Mouse (Mus musculus) lung, postnatal 4 days (tissue): ENCODE measurements at regions not wholly inside any gene's neighbourhood (a gene's known extent, or its start where the extent isn't known, plus 50 kb on each side); places are given as distances from the start of the nearest gene placed in this dataset.

Experiments
- DNase-seq, 2 experiments: peaks; one replicate each; pipeline ENCODE4 v3.0.0; 2021

DNA sequence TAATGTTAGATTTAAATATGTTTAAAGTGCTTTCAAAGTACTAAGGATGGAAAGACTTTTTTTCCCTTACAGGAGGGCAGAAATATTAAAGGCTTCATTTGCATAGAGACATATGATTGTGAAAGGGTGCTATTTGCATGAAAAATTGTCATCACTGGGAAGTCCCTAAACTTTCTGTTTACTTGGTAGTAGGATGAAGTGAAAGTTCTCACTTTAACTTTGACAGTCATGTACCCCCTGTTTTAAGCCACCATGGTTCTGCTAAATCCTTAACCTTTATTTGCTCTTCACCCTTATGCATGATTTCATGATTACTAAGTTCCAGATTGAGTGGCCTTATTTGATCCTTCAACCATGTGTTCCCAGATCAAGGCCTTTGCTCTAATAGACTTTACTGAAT, 132.6 kb upstream of the Egfl6 start:
- no peak for DNase-seq

DNA sequence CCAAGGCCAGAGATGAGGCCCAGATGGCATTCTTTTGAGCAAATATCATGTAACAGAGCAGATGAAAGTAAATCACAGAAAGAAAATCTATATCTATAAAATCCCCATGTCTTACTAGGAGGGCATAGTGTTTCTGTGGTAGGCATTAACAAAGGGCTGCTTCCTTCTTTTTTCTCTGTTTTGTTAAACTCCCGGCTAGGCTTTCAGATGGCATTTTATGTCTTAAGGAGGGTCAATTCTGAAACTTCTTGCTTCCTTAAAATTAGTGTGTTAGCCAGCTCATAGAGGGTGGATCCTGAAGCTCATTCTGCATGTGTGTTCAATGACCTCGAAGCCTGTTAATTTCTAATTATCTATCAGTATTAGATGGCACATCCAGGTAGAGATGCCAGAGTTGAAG, 123.8 kb upstream of the Egfl6 start:
- DNase-seq, result no peak

DNA sequence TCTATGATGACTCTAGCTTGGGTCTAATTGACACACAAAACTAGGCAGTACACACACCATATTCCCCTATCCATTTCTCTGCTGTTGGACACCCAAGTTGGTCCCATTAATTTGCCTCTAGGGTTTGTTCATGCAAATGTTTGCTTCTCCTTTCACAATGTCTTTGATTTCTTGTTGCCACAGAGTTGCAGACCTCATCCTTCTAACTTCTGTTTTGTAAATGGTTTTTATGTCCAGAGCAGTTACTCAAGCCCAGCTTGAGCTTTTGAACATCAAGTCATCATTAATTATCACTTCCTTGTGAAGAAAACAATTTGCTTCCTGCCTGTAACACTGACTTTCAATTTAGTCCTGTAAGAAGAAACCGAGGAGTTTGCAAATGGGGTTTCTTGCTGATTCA, 122.6 kb upstream of the Egfl6 start:
- no peak for DNase-seq

DNA sequence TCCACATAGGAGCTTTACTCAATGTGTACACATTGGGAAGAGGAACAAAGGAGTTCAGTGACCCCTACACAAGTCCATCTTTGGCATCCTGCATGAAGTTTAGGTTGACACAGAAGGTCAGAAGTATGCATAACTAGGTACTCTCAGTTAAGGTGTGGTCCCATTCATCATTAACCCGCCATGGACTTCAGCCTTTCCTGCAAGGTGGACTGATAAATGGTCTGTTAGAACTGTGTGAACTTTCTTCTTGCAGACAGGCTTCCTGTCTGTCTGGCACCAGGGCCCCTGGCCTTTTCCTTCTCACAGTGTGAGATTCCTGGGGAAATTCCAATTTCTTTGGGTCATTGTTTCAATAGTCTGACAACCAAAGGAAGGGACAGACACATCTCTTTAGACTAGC, 121.5 kb upstream of the Egfl6 start:
- no peak for DNase-seq

DNA sequence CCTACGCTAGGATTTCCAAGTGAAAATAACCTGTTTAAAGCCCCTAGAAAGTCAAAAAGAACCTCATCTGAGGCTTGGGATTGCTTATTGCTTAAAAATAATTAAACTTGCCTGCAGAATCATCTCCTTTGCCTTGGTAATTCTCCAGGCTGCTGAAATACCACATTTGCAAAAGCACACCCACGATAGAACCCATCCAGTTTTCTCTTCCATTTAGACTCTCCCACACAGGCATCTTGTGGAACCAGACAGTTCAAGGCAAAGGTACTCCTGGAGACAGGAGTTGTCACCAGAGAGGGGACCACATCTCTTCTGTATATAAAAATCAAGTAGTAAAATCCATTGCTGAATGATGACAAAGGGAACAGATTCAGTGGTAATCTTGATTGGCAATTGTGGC, 118.8 kb upstream of the Egfl6 start:
- no peak for DNase-seq

- DNase-seq, result no peak
Observed at GRCm38 (mm10) chrX:166694219-166694618, 108.7 kb upstream of the Egfl6 start.

DNA sequence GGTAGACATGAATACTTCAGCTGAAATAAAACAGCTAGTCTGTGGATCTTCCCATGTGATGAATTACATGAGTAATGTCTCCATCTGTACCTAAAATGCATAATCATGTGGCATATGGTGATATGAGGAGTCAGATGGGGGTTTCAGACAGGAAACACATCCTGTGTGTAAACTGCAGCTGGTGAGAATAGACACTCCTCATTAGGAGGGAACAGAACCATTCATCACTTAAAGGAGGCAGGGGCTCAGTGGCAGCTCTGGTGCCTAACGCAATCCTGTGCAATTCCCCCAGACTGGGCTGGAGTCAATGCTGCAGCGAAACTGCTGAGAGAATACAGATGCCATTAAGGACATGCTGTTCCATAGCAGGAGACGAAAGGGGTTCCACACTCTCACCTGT, 103.3 kb upstream of the Egfl6 start:
- no peak for DNase-seq

- DNase-seq, result no peak
Observed at GRCm38 (mm10) chrX:166673404-166673803, 87.9 kb upstream of the Egfl6 start.

GRCm38 (mm10) chrX:166672617-166673016, 87.1 kb upstream of the Egfl6 start:
- no peak for DNase-seq

GRCm38 (mm10) chrX:166671853-166672252, 86.3 kb upstream of the Egfl6 start:
- DNase-seq, result no peak

- no peak for DNase-seq
Observed at GRCm38 (mm10) chrX:166666304-166666703, 80.8 kb upstream of the Egfl6 start.

DNA sequence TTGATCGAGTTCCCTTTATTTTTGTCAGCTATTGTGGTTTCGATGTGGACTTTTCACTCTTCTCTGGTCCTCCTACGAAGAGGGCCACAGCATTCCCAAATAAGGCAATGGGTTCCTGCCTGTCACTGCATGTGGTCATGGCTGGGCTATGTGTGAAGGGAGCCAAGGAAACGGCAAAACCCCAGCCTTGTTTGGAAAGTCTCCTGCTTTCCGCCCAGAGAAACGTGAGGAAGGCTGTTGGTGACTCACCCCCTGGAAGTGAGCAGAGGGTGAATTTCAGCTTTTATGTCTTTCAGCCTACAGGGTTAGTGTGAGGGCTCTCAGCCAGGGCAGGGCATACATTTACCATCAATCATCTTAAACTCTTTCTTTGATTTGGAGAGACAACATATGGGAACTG, 76.3 kb upstream of the Egfl6 start:
- peak; percentile 65 to 70 for DNase-seq

- peak; percentile 49 to 58 for DNase-seq
Observed at GRCm38 (mm10) chrX:166661043-166661718, 75.7 kb upstream of the Egfl6 start.

GRCm38 (mm10) chrX:166660715-166661042, 75.2 kb upstream of the Egfl6 start:
- peak in 1 of 2 experiments; percentile 79 for DNase-seq

DNA sequence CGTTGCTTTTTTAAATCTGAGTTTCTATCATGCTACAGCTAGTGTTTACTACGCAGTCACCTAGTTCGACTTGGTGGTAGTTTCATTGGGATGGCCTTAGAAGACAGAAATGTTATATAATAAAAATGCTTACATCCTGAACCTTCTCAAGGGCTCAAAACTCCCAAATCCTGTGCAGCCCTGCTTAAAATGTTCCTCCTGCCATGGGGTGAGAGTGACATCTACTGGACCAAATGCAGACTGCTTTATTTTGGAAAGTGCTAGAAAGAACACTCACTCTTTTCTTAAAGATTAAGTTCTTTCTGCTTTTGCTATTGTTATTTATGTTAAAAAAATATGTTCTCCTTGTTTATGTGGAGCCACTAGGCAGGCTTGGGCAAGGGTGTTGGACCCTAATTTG, 66.9 kb upstream of the Egfl6 start:
- DNase-seq, result peak in 1 of 2 experiments; percentile 54

GRCm38 (mm10) chrX:166645713-166646112, 60.2 kb upstream of the Egfl6 start:
- DNase-seq, result no peak

DNA sequence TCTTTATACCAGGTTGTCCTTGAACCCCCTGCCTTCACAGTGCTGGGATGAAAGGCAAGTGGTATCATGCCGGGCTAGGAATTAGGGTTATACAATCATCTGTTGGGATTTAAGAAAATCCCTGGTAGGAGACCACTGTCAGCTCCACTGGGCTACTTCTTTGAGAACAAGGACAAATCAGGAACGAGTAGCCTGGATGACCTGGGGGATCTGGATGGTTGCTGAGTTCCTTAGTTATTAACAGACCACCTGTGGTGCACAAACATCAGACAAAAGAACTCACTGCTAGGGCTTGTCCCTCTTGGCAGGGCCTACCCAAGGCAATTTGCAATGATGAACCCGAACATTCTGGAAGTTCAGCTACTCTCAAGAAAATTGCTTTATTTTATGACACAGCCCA, 55.7 kb upstream of the Egfl6 start:
- DNase-seq, result no peak

- no peak for DNase-seq
Observed at GRCm38 (mm10) chrX:166640258-166640657, 54.7 kb upstream of the Egfl6 start.
